Mouse (Mus musculus) WW6 (cell line): ENCODE measurements around the gene Zfp526.

ENCODE experiments used
- DNase-seq: peaks from one replicate; pipeline ENCODE4 v3.0.0-alpha.2; 2013; ENCODE audit warnings: low read depth, low spot score

Gene Zfp526

GRCm38 (mm10) chr7:25209161-25209622, 12.0 kb upstream of the Zfp526 start:
- no peak for DNase-seq

- no peak for DNase-seq
Observed at GRCm38 (mm10) chr7:25210482-25210881, 10.7 kb upstream of the Zfp526 start.

DNA sequence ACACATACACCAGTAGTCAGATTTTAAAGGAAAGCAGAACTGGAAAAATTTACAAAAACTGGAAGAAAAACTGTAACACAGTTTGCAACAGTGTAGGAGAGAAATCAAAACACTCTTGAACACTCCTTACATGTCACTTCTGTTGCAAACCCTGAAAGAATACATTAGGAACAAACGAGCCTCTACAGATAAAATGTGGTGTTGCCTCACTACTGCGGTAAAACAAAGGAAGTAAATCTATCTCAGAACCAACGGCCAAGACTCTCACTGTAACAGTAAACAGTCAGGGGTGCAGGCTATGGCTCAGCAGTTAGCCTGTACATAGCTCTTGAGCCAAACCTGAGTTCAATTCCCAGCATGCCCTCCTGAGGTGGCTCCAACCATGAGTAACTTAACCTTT, 8.1 kb upstream of the Zfp526 start:
- DNase-seq: no peak

DNA sequence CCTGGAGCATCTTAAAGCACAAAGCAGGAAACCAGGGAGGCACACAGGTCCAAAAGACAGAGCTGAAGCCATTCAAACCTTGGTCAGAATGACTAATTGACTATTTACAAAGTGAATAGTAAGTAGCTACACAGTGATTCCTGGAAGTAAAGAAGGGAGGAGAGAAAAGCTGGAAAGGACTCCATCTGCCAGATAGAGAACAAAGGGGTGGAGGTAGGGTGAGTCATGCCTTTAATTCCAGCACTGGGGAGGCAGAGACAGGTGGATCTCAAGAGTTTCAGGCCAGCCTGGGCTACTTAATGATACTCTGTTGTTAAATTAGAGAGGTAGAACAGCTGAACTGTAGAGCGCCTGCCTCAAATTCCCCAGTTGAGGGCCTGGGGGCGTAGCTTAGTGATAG, 7.1 kb upstream of the Zfp526 start:
- no peak for DNase-seq

- DNase-seq: no peak
Observed at GRCm38 (mm10) chr7:25217653-25218395, 3.4 kb upstream of the Zfp526 start.

DNA sequence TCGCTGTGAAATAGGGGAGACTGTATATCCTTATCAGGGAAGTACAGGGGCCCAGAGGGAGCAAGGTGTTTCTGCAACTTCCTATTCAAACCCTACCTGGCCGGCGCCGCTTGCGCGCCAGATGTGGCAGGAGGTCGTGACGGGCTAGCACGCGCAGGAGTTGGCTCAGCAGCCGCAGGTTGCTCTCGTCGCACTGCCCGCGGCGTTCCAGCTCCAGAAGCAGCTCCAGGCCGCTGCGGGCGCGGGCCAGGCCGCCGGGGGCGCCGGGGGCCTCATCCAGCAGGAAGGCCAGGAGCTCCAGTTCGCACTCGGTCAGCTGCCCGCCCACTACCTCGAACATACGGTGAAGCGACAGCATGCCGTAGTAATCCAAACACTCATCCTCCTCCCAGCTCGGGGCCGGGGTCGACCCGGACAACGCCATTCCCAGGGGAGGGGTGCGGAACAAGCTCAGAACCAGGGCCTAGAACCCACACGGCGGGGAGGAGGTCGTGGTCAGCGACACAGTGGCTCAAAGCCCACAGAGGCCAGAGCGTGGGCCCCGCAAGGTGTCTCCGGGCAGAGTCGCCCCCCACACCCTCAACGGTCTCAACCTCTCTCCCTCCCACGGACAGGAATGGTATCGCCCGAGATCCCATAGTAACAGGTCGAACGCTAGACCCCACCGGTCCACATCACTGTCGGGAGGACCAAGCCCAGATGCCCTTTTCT, 2.4 kb upstream of the Zfp526 start:
- peak; percentile 59 for DNase-seq

DNA sequence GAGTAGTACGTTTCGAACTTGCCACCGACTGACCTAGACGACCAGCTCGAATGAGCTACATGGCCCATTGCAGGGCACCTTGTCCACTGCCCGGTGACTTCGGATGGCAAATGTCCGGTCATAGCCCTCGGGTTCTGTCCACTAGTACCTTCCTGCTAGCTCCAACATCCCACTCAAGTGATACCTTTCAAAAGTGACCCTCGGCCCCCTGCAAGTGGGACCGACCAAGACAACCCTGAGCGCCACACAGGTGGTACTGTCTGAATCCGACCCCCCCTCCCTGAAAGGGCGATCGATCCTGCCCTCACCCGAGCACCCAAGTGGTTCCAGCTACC, 1.8 kb upstream of the Zfp526 start:
- DNase-seq: no peak

GRCm38 (mm10) chr7:25219756-25220456, 1.3 kb upstream of the Zfp526 start:
- DNase-seq: peak; percentile 91

DNA sequence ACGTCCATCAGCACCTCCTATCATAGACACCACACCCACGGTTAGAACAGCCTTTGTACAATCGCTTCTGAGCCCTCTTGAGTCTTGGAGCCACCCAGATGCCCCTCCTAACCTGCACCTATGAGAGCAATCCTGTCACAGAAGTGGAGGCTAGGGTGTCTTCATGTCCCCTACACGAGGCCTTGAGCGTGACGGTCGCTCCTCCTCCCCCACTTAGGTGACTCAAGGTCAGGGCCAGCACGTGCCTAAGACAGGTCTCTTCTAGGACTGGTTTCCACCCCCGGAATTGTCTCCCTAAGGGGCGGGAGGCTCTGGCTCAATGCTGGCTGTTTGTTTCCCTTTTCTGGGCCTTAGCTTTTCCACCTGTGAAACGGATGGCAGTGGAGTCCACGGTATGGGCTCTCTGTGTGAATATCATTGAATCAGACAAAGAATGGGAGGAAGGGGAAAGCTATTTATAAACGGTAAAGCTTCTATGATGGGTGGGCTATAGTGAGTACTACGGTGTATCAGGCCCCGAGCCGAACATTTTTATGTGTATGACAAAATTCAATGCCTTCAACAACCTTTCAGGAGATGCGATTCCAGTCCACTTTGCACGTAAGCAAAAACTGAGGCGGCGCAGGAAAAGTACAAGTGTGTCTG, 646 bp upstream of the Zfp526 start, which contains the start of gene Dedd2:
TSS of gene Dedd2 (minus strand) at position 159 of the 645 bp plus-strand sequence.
- no peak for DNase-seq

DNA sequence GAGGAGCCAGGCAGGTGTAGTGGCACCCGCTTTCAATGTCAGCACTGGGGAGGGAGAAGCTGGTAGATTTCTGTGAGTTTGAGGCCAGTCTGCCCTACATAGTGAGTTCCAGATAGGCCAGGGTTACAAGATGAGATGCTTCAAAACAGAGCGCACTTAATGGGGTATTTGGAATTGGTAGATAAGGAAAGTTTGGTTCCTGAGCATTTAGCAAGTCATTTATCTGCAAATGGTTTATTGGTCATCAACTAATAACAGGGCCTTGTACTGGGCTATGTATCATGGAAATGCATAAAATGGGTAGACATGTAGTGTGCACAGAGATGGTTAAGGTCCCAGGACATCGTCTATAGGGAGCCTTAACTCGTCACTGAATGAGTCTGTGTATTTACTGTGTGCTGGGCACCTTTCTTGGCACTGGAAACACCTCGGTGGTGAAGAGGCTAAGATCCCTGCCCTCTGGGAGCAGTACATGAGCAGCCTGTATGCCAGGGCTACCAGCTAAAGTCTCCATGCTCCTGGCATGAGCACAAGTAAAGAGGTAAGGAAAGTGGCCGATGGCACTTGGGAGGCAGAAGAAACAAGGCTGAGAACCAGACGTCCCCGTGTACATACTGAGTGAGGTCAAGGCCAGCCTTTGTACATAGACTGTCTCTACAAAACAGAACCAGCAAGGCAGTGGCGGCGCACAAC, 1.2 kb downstream of the Zfp526 start:
- DNase-seq: no peak

DNA sequence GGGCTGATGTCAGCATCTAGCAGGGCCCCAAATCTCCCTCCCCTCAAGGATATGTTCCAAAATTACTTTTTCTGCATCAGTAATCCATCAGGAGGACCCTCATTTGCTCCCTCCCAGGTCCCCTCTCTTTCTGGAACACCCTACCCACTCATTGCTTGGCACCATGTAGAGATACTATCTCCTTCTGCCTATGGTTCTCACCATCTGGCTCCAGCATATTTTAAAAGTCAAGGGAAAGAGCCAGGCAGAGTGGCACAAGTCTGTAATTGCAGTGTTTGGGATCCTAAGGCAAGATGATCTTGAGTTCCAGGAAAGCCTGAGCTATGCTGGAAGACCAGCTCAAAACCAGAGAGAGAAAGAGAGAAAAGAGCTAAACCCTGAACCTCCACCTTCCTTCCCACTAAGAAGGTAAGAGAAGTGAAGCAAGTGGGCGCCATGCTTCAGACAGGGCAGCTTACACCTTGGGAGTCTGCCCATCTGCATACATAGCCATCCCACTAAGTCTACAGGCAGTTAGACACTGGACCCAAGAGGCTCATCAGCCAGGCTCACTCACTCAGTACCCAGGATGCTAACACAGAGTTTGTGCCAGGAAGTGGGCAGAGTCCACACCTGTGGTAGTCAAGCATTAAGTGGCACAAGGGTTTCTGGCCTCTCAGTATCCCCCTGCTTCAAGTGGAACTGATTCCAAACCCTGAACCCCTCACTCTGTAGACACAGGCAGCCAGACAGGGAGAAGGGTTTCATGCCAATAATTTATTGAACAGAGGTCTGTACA, 6.5 kb downstream of the Zfp526 start:
- no peak for DNase-seq

DNA sequence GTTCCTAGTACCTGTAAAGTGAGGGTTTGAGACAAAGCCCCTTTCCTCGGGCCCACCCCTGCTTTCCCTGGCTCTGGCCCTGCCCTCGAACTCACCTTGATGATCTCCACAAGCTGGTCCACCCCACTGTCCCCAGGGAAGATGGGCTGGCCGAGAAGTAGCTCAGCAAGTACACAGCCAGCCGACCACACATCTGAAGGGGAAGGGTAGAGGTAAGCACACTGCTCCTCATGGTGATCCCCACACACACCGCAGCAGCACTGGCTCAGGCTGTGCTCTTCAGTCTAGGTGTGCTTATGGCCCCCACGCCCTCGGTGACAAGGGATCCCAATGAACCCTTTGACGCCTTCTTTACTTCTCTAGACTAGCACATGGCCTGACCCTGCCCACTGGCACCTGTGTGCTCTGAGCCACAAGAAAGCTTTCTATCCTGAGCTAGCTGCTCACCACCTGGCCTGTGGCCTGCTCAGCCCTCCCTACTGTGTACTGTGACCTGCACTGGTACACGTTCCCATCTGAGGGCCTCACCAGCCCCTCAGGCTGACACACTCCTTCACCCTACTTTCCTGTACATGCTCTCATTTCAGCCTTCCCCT, 9.6 kb downstream of the Zfp526 start:
- DNase-seq: no peak

- no peak for DNase-seq
Observed at GRCm38 (mm10) chr7:25232101-25232648, 10.9 kb downstream of the Zfp526 start.

GRCm38 (mm10) chr7:25233061-25233460, 11.8 kb downstream of the Zfp526 start:
- DNase-seq: no peak

DNA sequence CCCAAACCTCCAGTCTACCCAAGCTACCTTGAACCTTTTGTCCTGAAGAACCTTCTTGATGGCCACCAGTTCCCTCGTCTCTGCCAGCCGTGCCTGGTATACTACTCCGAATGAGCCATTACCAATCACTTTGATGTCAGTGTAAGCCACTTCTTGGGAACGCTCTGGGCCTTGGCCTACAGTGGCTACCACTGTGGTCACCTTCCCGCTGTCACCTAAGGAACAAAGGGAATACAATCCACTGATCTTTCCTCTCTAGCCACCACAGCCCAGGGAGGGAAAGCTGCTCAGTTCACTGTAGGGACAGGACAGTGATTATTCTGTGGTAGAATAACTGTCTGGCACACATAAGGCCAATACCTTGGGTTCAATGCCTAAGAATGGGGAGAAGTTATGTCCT, 14.3 kb downstream of the Zfp526 start:
- DNase-seq: no peak

DNA sequence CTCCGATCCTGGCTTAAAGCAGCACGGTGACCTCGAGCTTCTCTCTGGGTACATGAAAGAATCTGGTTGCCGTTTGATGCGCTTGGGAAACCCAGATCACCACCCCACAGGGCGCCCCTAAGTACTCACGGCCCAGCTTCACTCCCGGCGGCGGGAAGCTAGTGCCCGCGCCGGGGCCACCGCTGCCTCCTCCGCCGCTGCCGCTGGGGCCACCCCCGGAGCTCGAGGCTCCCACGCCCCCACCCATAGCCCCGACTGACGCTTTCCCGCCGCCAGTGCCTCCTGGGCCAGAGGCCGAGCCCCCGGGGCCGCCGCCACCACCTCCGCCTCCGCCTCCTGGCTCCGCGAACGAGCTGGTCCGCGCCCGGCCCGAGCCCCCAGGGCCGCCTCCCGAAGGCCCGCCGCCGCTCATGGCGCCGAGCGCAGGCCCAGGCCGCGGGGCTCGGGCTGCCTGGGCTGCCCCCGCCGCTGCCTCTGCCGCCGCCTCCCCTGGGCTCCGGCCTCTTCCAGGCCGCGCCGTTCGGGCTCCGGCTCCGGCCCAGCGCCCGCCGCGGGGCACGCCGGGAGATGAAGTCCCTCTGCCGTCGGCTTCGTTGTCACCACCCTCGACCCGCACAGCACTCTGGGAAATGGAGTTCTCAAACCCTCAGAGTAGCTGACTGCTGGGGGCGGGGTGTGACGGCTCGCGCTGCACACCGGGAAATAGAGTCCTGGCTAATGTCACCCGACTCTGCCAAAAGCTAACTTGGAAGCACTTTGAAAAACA, 16.2 kb downstream of the Zfp526 start, which contains the start of gene Gsk3a:
TSS of gene Gsk3a (minus strand) at position 603 of the 766 bp plus-strand sequence.
- DNase-seq: peak; percentile 87

DNA sequence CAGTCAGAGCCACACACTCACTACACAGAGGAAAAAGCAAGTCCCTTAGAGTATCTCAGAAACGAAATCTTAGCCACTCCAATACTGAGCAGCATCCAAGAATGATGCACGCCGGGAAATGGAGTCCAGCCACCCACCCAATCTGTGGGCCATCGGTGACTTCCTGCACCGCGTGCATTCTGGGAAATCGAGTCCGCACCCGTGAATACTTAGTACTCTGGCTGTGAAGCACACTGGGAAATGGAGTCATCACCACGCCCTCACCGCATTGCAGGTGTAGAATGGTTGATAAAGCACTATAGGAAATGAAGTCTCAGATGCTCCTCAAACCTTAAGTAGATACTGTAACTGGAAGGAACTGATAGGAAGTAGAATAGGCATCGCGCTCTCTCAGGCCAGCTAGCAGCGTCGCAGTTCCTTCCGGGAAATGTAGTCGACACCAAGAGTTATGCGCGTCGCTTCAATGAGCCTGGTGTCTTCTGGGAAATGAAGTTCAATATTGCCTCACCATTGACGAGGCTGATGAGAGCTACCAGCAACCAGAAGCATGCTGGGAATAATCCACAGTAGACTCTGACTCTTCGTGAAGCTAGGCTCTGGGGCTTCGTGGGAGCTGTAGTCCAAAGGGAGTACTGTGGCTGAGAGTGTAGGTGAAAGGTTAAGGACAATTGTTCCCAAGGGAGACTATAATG, 16.9 kb downstream of the Zfp526 start:
- peak; percentile 88 for DNase-seq

DNA sequence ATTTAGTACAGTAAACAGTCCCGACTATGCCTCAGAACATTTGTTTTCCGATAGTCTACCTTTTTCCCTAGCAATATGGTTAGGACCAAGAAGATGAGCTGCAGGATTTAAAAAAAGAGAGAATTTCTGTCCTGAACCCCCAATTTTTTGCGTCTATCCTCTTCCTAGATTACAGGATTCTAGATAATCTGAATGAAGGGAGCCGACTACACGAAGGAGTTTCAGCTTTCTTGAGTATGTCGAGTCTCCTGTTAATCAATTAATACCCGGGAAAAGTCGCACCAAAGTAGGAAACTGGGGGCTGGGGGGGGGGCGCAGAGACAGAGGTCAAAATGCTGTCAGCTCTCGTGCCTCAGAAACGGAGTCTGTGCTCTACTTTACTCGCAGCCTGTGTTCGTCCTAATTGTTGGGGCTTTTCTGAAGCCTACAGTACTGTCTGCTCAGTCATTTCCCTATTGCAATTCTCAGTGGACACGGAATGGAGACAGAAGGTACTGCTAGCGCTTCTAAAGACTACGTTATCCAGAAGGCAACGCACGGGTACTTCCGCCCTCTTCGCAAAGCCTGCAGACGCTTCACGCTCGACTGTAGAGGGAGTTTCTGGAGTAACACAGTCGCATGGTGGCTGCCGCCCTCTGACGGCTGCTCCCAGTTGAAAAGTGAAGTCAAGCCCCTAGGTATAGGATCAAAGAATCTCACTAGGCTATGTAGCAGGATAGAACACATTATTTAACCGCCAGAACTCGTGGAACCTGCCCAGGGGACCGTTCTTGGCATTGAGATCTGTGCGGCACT, 17.8 kb downstream of the Zfp526 start:
- DNase-seq: no peak
